ENCODE assay signal across 8 mouse cellular contexts in the genomic region with DNA sequence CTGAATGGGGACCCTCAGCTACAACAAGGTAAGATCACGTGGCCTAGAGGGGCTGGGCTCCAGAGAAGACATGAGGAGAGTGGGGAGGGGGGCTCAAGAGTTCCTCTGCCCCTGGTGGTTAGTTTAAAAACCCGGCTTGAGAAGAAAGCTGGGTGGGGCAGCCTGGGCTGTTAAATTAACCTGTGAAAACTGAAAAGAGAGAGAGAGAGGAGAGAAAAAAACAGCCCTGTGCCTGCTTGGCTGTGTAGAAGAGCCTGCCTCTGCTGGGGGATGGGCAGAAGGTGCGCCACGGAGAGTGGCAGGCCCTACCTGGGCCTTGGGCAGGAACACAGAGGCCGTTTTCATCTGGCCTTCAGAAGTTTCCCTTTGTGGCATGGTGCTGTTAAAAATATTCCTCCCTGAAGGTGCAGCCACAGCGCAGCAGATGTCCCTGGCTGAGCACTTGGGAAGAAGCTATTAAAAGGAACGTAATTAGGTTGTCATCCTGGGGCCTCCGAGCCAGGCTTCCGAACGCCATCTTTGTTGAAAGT.
DNase-seq lines count a peak whose midpoint lies in the region; ATAC-seq and TF ChIP-seq lines count a peak whose summit lies in the region.

No protein-coding gene starts in this region.

- peak overlapping the region; percentile 84 for H3K27ac ChIP-seq in midbrain, embryonic 13.5 days
- H3K27ac ChIP-seq in midbrain, embryonic 10.5 days (replicated peaks): no peak overlapping the region
- H3K27ac ChIP-seq in hindbrain, postnatal 0 days: peak overlapping the region; percentile 67
- H3K27ac ChIP-seq in liver, embryonic 11.5 days (ENCODE audit: low read depth, low read length): no peak overlapping the region

- 28% methylated on average over 10 of the region's 10 CpGs for WGBS in midbrain, embryonic 13.5 days
- 39% methylated on average over 10 of the region's 10 CpGs for WGBS in midbrain, embryonic 10.5 days
- 26% methylated on average over 10 of the region's 10 CpGs for WGBS in hindbrain, postnatal 0 days
- 50% methylated on average over 10 of the region's 10 CpGs for WGBS in liver, embryonic 11.5 days

- no peak overlapping the region for H3K4me3 ChIP-seq in midbrain, embryonic 13.5 days (replicated peaks)
- no peak overlapping the region for H3K4me3 ChIP-seq in midbrain, embryonic 10.5 days
- no peak overlapping the region for H3K4me3 ChIP-seq in hindbrain, postnatal 0 days (ENCODE audit: low read length)
- no peak overlapping the region for H3K4me3 ChIP-seq in liver, embryonic 11.5 days (ENCODE audit: low read depth, low read length)

- H3K9ac ChIP-seq in midbrain, embryonic 13.5 days (replicated peaks): 0 out of 2 replicates have a peak overlapping the region, but pooled peaks have one; percentile 28
- H3K9ac ChIP-seq in hindbrain, postnatal 0 days (replicated peaks; ENCODE audit: low read length): no peak overlapping the region
- no peak overlapping the region for H3K9ac ChIP-seq in liver, embryonic 11.5 days (ENCODE audit: low read depth, low read length)

- H3K4me1 ChIP-seq in midbrain, embryonic 13.5 days (replicated peaks): peaks cover 29% of the 10 kb centered on the region
- H3K4me1 ChIP-seq in midbrain, embryonic 10.5 days: peaks cover 26% of the 10 kb centered on the region
- peaks cover 14% of the 10 kb centered on the region; the same call in 1 of the 2 replicates for H3K4me1 ChIP-seq in hindbrain, postnatal 0 days (ENCODE audit: insufficient read depth, low read length)
- peaks cover 29% of the 10 kb centered on the region for H3K4me1 ChIP-seq in liver, embryonic 11.5 days (replicated peaks; ENCODE audit: control insufficient read depth, insufficient read depth, low read length)

- DNase-seq in frontal cortex, postnatal 25 days (ENCODE audit: low spot score in 2 of 2): no peak
- DNase-seq in midbrain, embryonic 10.5 days (ENCODE audit: low spot score): no peak
- DNase-seq in hindbrain, postnatal 0 days (ENCODE audit: low spot score): peak; percentile 36
- DNase-seq in telencephalon, adult 2 months (ENCODE audit: low read depth, low spot score): peak; percentile 54
- DNase-seq in layer of hippocampus, postnatal 25 days (ENCODE audit: extremely low spot score in 1 of 2, low spot score in 1 of 2): no peak
- DNase-seq in liver, embryonic 11.5 days (ENCODE audit: low spot score): no peak

- peak; percentile 65 for ATAC-seq in frontal cortex, adult (ENCODE audit: low TSS enrichment)
- ATAC-seq in midbrain, embryonic 13.5 days: peak; percentile 49
- peak; percentile 63 for ATAC-seq in hindbrain, postnatal 0 days
- no peak for ATAC-seq in liver, embryonic 11.5 days (replicated peaks; ENCODE audit: low FRiP score)

- H3K9me3 ChIP-seq in midbrain, embryonic 13.5 days: no peaks in the 10 kb centered on the region
- H3K9me3 ChIP-seq in midbrain, embryonic 10.5 days (replicated peaks): no peaks in the 10 kb centered on the region
- H3K9me3 ChIP-seq in hindbrain, postnatal 0 days (ENCODE audit: low read length): no peaks in the 10 kb centered on the region
- H3K9me3 ChIP-seq in liver, embryonic 11.5 days (ENCODE audit: control insufficient read depth, low read length): no peaks in the 10 kb centered on the region

- TF ChIP-seq CTCF in hindbrain, postnatal 0 days (IDR thresholded peaks at IDR 0.05; ENCODE audit: low read depth): no peak

- H3K36me3 ChIP-seq in midbrain, embryonic 13.5 days: no peaks in the 10 kb centered on the region
- no peaks in the 10 kb centered on the region for H3K36me3 ChIP-seq in midbrain, embryonic 10.5 days
- no peaks in the 10 kb centered on the region for H3K36me3 ChIP-seq in hindbrain, postnatal 0 days (ENCODE audit: insufficient read depth, low read length)
- no peaks in the 10 kb centered on the region for H3K36me3 ChIP-seq in liver, embryonic 11.5 days (ENCODE audit: control insufficient read depth, insufficient read depth, low read length)

- no peak overlapping the region for H3K4me2 ChIP-seq in midbrain, embryonic 13.5 days (replicated peaks)
- H3K4me2 ChIP-seq in hindbrain, postnatal 0 days (ENCODE audit: low read depth, low read length): no peak overlapping the region
- H3K4me2 ChIP-seq in liver, embryonic 11.5 days: no peak overlapping the region

- H3K27me3 ChIP-seq in midbrain, embryonic 13.5 days: no peaks in the 10 kb centered on the region
- H3K27me3 ChIP-seq in midbrain, embryonic 10.5 days (ENCODE audit: low read depth, poor library complexity, severe bottlenecking): peaks cover 26% of the 10 kb centered on the region; the same call in 1 of the 2 replicates
- H3K27me3 ChIP-seq in hindbrain, postnatal 0 days (ENCODE audit: insufficient read depth, low read length): no peaks in the 10 kb centered on the region
- no peaks in the 10 kb centered on the region for H3K27me3 ChIP-seq in liver, embryonic 11.5 days (replicated peaks; ENCODE audit: control insufficient read depth, insufficient read depth, low read length)

Comparison
In these comparisons a context has a peak if more than half of its experiments do, and no peak if none do; other contexts are left out.
1. H3K27ac ChIP-seq: peak in midbrain, embryonic 13.5 days (single experiment) and hindbrain, postnatal 0 days (single experiment); none in midbrain, embryonic 10.5 days (single experiment) and liver, embryonic 11.5 days (single experiment).
2. DNase-seq: peak in hindbrain, postnatal 0 days (single experiment) and telencephalon, adult 2 months (single experiment); none in frontal cortex, postnatal 25 days (0 of 2), midbrain, embryonic 10.5 days (single experiment), layer of hippocampus, postnatal 25 days (0 of 2) and liver, embryonic 11.5 days (single experiment).